Mouse (Mus musculus) stomach, embryonic 15.5 days (tissue): ENCODE data around the gene Rassf5. TPM values are rescaled to one million over a fixed set of nuclear protein-coding genes. Genes with fewer than 3 reads are reported as not detected.
"Not testable (repeated sequence)": the region's sequence is repeated elsewhere in the genome, so short reads cannot be mapped to it uniquely, and the experiment has no call there.

Source experiments
- ATAC-seq: fragments of 200-750 bp; cut with Nextera tagmentation; 2 replicates; pipeline ENCODE4 v1.8.0; 2017; ENCODE audit warnings: low read depth, moderate number of reproducible peaks, moderate TSS enrichment; ENCODE audit not compliant: insufficient read depth, low FRiP score
- H3K27ac ChIP-seq: fragments of 300-500 bp; sonication (generic); 2 replicates; pipeline ENCODE4 v1.5.1; 2015; ENCODE audit warnings: mild to moderate bottlenecking, inconsistent platforms
- H3K27me3 ChIP-seq: fragments of 300-500 bp; sonication (generic); replicated peaks from 2 replicates; pipeline ENCODE4 v1.6.1; 2015; ENCODE audit warnings: inconsistent platforms
- H3K36me3 ChIP-seq: fragments of 300-500 bp; sonication (generic); 2 replicates; pipeline ENCODE4 v1.6.1; 2015; ENCODE audit warnings: inconsistent platforms
- H3K4me1 ChIP-seq: fragments of 300-500 bp; sonication (generic); 2 replicates; pipeline ENCODE4 v1.6.1; 2015; ENCODE audit warnings: inconsistent platforms
- H3K4me2 ChIP-seq: fragments of 300-500 bp; sonication (generic); 2 replicates; pipeline ENCODE4 v1.6.1; 2015; ENCODE audit warnings: mild to moderate bottlenecking, inconsistent platforms
- H3K4me3 ChIP-seq: fragments of 300-500 bp; sonication (generic); replicated peaks from 2 replicates; pipeline ENCODE4 v1.5.1; 2015; ENCODE audit warnings: inconsistent platforms
- H3K9ac ChIP-seq: fragments of 300-500 bp; sonication (generic); 2 replicates; pipeline ENCODE4 v1.6.1; 2015; ENCODE audit warnings: inconsistent platforms
- H3K9me3 ChIP-seq: fragments of 300-500 bp; sonication (generic); 2 replicates; pipeline ENCODE4 v1.6.1; 2016; ENCODE audit warnings: inconsistent platforms
- WGBS: fragments of 180-500 bp; shearing (Covaris S2); methylation state at CpG from one replicate; pipeline ENCODE4 v1.1.7; 2015; 5-methylcytosine and 5-hydroxymethylcytosine counted together
- polyA plus RNA-seq: library from polyadenylated mRNA; unstranded; fragments of >200 nt; fragmentation: Nextera tagmentation; extraction: Ambion mirVana; gene quantifications from 2 replicates; pipeline ENCODE4 v1.2.1, GENCODE M21; 2015

Gene Rassf5
- polyA plus RNA-seq, 1 experiment from 2014 or later: 5.7 TPM

GRCm38 (mm10) chr1:131173809-131174208 is 71.2 kb downstream of the Rassf5 start:
- no peaks in the 10 kb centered on the region for H3K27me3 ChIP-seq
- peaks cover 45% of the 10 kb centered on the region; the same call in 1 of the 2 replicates for H3K36me3 ChIP-seq
- no peaks in the 10 kb centered on the region for H3K4me1 ChIP-seq
- H3K9ac ChIP-seq: no peak overlapping the region
- 59% methylated on average over 6 of the region's 6 CpGs for WGBS
- H3K4me2 ChIP-seq: no peak overlapping the region
- H3K9me3 ChIP-seq: no peaks in the 10 kb centered on the region
- no peak overlapping the region for H3K4me3 ChIP-seq
- no peak overlapping the region for H3K27ac ChIP-seq
- ATAC-seq: no peak

GRCm38 (mm10) chr1:131173001-131173400 is 72.1 kb downstream of the Rassf5 start:
- Histone ChIP-seq H3K9me3 (no peaks in the 10 kb centered on the region), H3K9ac (no peak overlapping the region), H3K36me3 (peaks cover 53% of the 10 kb centered on the region), H3K4me3 (no peak overlapping the region), H3K27me3 (no peaks in the 10 kb centered on the region), H3K27ac (no peak overlapping the region), H3K4me1 (no peaks in the 10 kb centered on the region), H3K4me2 (no peak overlapping the region)
- no peak for ATAC-seq
- WGBS: 87% methylated on average over 7 of the region's 7 CpGs

- 91% methylated on average over 10 of the region's 10 CpGs for WGBS
- H3K4me2 ChIP-seq: no peak overlapping the region
- H3K36me3 ChIP-seq: peaks cover 67% of the 10 kb centered on the region
Measured at GRCm38 (mm10) chr1:131167612-131168011, 77.4 kb downstream of the Rassf5 start.

DNA sequence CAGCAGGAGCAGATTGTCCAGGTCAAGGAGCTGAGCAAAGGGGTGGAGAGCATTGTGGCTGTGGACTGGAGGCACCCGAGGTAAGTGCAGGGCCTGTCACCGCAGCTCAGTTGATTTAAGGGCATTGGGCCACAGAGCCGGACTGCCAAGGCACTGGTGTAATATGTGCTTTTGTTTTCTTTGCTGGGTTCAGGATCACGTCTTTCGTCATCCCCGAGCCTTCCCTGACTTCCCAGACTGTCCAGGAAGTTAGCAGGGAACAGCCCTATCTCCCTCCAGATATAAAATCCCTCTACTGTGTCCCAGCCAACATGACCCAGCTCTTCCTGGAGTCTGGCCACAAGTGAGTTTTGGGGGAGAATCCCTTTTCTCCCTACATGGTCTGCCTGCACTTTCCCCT is 80.6 kb downstream of the Rassf5 start:
- no peak for ATAC-seq
- Histone ChIP-seq H3K4me3 (no peak overlapping the region), H3K36me3 (peaks cover 62% of the 10 kb centered on the region), H3K4me1 (no peaks in the 10 kb centered on the region), H3K9ac (no peak overlapping the region), H3K27me3 (no peaks in the 10 kb centered on the region), H3K4me2 (no peak overlapping the region), H3K27ac (no peak overlapping the region), H3K9me3 (no peaks in the 10 kb centered on the region)
- WGBS: 81% methylated on average over 6 of the region's 6 CpGs

More at GRCm38 (mm10) chr1:131167612-131168011, 77.4 kb downstream of the Rassf5 start:
- no peak overlapping the region for H3K4me3 ChIP-seq
- no peak for ATAC-seq
- H3K9me3 ChIP-seq: no peaks in the 10 kb centered on the region
- no peaks in the 10 kb centered on the region for H3K4me1 ChIP-seq
- H3K27me3 ChIP-seq: no peaks in the 10 kb centered on the region
- no peak overlapping the region for H3K27ac ChIP-seq
- no peak overlapping the region for H3K9ac ChIP-seq

- H3K36me3 ChIP-seq: peaks cover 49% of the 10 kb centered on the region
- no peak overlapping the region for H3K27ac ChIP-seq
- H3K9ac ChIP-seq: no peak overlapping the region
- no peak for ATAC-seq
- H3K4me2 ChIP-seq: no peak overlapping the region
- H3K27me3 ChIP-seq: no peaks in the 10 kb centered on the region
- WGBS: 77% methylated on average over 11 of the region's 11 CpGs
- H3K4me1 ChIP-seq: no peaks in the 10 kb centered on the region
- H3K4me3 ChIP-seq: no peak overlapping the region
- H3K9me3 ChIP-seq: no peaks in the 10 kb centered on the region
Measured at GRCm38 (mm10) chr1:131161091-131161490, 84.0 kb downstream of the Rassf5 start.

DNA sequence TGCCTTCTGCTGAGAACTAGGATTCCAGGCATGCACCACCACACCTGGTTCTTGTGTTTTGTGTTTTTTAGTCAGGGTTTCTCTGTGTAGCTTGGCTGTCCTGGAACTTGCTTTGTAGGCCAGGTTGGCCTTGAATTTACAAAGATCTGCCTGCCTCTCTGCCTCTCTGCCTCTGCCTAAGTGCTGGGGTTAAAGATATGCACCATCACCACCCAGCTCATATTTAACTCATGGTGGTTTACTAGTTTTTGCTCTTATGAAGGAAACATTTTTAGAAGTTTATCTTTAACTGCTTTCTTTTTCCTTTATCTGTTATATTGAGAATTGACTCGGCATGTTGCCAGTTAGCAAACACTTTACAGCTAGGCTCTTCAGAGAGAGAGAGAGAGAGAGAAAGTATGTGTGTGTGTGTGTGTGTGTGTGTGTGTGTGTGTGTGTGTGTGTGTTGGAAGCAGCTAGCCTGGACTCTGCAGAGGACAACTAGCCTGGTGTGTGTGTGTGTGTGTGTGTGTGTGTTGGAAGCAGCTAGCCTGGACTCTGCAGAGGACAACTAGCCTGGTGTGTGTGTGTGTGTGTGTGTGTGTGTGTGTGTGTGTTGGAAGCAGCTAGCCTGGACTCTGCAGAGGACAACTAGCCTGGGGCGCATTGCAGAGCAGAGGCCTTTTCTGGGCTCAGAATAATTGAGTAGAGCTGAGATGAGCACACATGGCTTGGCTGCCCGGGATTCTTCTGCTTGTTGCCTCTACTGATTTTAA is 85.3 kb downstream of the Rassf5 start:
- not testable (repeated sequence) for H3K4me3 ChIP-seq, H3K9me3 ChIP-seq, H3K27ac ChIP-seq, H3K9ac ChIP-seq, H3K4me1 ChIP-seq, H3K27me3 ChIP-seq, ATAC-seq, H3K4me2 ChIP-seq
- peaks cover 40% of the 10 kb centered on the region for H3K36me3 ChIP-seq
- WGBS: 79% methylated on average over 3 of the region's 3 CpGs

GRCm38 (mm10) chr1:131155456-131155855 is 89.6 kb downstream of the Rassf5 start:
- ATAC-seq: no peak
- WGBS: 57% methylated on average over 2 of the region's 2 CpGs
- H3K4me1 ChIP-seq: peaks cover 5% of the 10 kb centered on the region; the same call in 1 of the 2 replicates
- H3K9me3 ChIP-seq: no peaks in the 10 kb centered on the region
- no peak overlapping the region for H3K9ac ChIP-seq
- peaks cover 15% of the 10 kb centered on the region; the same call in 1 of the 2 replicates for H3K36me3 ChIP-seq
- no peaks in the 10 kb centered on the region for H3K27me3 ChIP-seq
- H3K4me2 ChIP-seq: no peak overlapping the region
- H3K27ac ChIP-seq: no peak overlapping the region
- H3K4me3 ChIP-seq: no peak overlapping the region

- Histone ChIP-seq H3K27ac (peak within 1 kb of the TSS; percentile 37), H3K27me3 (no peaks in the 10 kb centered on the region), H3K4me3 (peak within 1 kb of the TSS; percentile 70), H3K4me2 (peak within 1 kb of the TSS; percentile 53), H3K9ac (peak within 1 kb of the TSS; percentile 57), H3K9me3 (no peaks in the 10 kb centered on the region), H3K36me3 (0 out of 2 replicates have a peak, but pooled peaks cover 3% of the 10 kb centered on the region), H3K4me1 (peaks cover 5% of the 10 kb centered on the region; the same call in 1 of the 2 replicates)
- ATAC-seq: peak; percentile 99
- WGBS: under 1% methylated on average over 27 of the region's 27 CpGs
Measured at GRCm38 (mm10) chr1:131153018-131153629, 91.9 kb downstream of the Rassf5 start, which contains the start of gene Eif2d. Eif2d (plus strand) TSS chr1:131153181.

- Histone ChIP-seq H3K9me3 (no peaks in the 10 kb centered on the region), H3K27ac (no peak overlapping the region)
Measured at GRCm38 (mm10) chr1:131149496-131149895, 95.6 kb downstream of the Rassf5 start.

GRCm38 (mm10) chr1:131146181-131146614 is 98.9 kb downstream of the Rassf5 start:
- WGBS: 70% methylated on average over 3 of the region's 3 CpGs
- H3K27ac ChIP-seq: no peak overlapping the region
- ATAC-seq: no peak
- no peaks in the 10 kb centered on the region for H3K36me3 ChIP-seq
- no peak overlapping the region for H3K9ac ChIP-seq
- no peaks in the 10 kb centered on the region for H3K4me1 ChIP-seq
- H3K4me2 ChIP-seq: no peak overlapping the region
- no peak overlapping the region for H3K4me3 ChIP-seq
- no peaks in the 10 kb centered on the region for H3K9me3 ChIP-seq
- no peaks in the 10 kb centered on the region for H3K27me3 ChIP-seq

More at GRCm38 (mm10) chr1:131149496-131149895, 95.6 kb downstream of the Rassf5 start:
- no peak for ATAC-seq
- H3K9ac ChIP-seq: no peak overlapping the region
- no peaks in the 10 kb centered on the region for H3K27me3 ChIP-seq
- peaks cover 5% of the 10 kb centered on the region; the same call in 1 of the 2 replicates for H3K4me1 ChIP-seq
- no peak overlapping the region for H3K4me2 ChIP-seq
- 76% methylated on average over 1 of the region's 1 CpGs for WGBS
- H3K36me3 ChIP-seq: no peaks in the 10 kb centered on the region
- no peak overlapping the region for H3K4me3 ChIP-seq

DNA sequence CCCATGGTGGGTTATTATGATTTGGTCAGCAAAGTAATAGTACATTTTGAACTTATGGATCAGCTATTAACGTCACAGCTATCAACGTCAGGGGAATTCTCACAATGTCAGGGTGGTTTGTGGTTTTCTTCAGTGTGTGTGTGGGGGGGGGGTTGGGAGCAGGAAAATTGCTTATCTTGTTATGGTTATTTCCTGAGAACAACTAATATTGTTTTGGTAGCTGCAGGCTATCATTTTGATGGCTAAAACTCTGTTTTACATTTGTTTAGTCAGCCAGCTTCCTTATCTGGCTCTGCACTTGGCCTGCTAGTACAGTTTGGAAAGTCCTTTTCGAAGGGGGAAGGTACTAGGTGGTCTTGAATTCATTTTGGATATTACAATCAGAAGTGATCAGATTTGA is 99.8 kb downstream of the Rassf5 start:
- not testable (repeated sequence) for H3K4me2 ChIP-seq, ATAC-seq, H3K27me3 ChIP-seq, H3K4me1 ChIP-seq, H3K27ac ChIP-seq, H3K9ac ChIP-seq, H3K4me3 ChIP-seq, H3K36me3 ChIP-seq, H3K9me3 ChIP-seq
- WGBS: 79% methylated on average over 3 of the region's 3 CpGs

GRCm38 (mm10) chr1:131142472-131142871 is 102.6 kb downstream of the Rassf5 start:
- Histone ChIP-seq H3K9ac (no peak overlapping the region), H3K36me3 (no peaks in the 10 kb centered on the region), H3K4me3 (no peak overlapping the region), H3K27ac (no peak overlapping the region), H3K9me3 (no peaks in the 10 kb centered on the region), H3K4me1 (no peaks in the 10 kb centered on the region), H3K27me3 (no peaks in the 10 kb centered on the region), H3K4me2 (no peak overlapping the region)
- 84% methylated on average over 1 of the region's 1 CpGs for WGBS
- ATAC-seq: no peak
